ENCODE assay signal across 1 mouse cellular context in the genomic region with DNA sequence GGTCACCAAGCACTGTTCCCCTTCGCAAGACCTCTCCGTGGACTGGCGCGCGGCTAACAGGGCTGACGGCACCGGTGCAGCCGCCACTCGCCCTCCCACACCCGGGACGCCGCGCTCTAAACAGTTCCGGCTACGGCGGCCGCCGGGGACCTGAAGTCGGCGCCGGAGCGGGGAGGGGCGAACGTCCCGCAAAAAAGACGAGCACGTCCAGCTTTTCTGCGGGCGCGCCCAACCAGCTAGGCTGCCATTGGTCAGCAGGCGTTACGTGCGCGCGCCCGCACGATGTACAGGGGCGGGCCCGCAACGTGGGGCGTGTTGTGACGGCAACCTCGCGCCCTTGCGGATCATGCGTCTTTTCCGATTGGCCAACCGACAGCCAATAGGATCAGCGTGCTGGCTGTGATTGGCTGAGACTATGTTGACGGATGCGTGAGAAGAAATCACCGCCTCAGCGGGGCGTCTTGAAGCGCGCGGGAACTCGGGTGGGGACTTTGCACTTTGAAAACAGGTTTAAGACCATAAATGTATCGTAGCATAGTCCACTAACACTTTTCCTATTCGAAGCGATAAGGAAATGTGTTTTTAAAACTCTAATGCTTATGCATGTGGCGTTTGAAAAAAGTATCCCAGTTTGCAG.
TF ChIP-seq lines count a peak whose summit lies in the region.

A gene (minus strand): TSS at position 134 of the 637 bp plus-strand sequence.
A gene (plus strand): TSS at position 431 of the 637 bp plus-strand sequence.

TF ChIP-seq in myocyte, 11 proteins besides CTCF, POLR2A, EP300 and RAD21 (continued from another document):
- TF ChIP-seq POLR2AphosphoS2 (IDR thresholded peaks at IDR 0.05; ENCODE audit: insufficient read length, low read depth): peak; percentile 75
- peak; percentile 73 for TF ChIP-seq E2F4 (IDR thresholded peaks at IDR 0.05; ENCODE audit: insufficient read depth)
- TF ChIP-seq TCF3 (IDR thresholded peaks at IDR 0.05; ENCODE audit: insufficient read length, low read depth): no peak
- peak; percentile 80 for TF ChIP-seq SRF (IDR thresholded peaks at IDR 0.05; ENCODE audit: control insufficient read depth, insufficient read length, low read depth)
- TF ChIP-seq CEBPB (IDR thresholded peaks at IDR 0.05; ENCODE audit: insufficient read depth, poor library complexity, severe bottlenecking): no peak
- no peak for TF ChIP-seq MAX (IDR thresholded peaks at IDR 0.05; ENCODE audit: low read depth)
- TF ChIP-seq TCF12 (IDR thresholded peaks at IDR 0.05; ENCODE audit: insufficient read depth, poor library complexity, severe bottlenecking): no peak
- peak in 1 of 3 experiments; percentile 10 for TF ChIP-seq MYOG (IDR thresholded peaks at IDR 0.05; ENCODE audit: control insufficient read depth in 1 of 3, insufficient read depth in 1 of 3, insufficient read length in 2 of 3, low read depth in 2 of 3)
